Mouse (Mus musculus) erythroblast, adult 5-6 weeks (primary cell): Measurements from ENCODE around the gene Alkbh5. TPM values are rescaled to one million over a fixed set of nuclear protein-coding genes. Genes with fewer than 3 reads are reported as not detected.
"Not testable (repeated sequence)": the region's sequence is repeated elsewhere in the genome, so short reads cannot be mapped to it uniquely, and the experiment has no call there.

Experiments used
- ATAC-seq: replicated peaks from 2 replicates; pipeline ENCODE4 v1.8.0; 2016; ENCODE audit warnings: moderate number of reproducible peaks, mild to moderate bottlenecking, moderate TSS enrichment, inconsistent platforms; ENCODE audit not compliant: poor library complexity, low FRiP score, severe bottlenecking
- total RNA-seq, 2 experiments: library from RNA; stranded (forward) in 1 of 2; stranded (reverse) in 1 of 2; fragments of 150-400 nt in 1 of 2; fragments of 200-764, 138-1000 nt in 1 of 2; gene quantifications; 2 replicates each; pipeline versions ENCODE4 v1.2.3 to v1.2.4; 2015 to 2017; ENCODE audit warnings: low replicate concordance in 2 of 2

The Alkbh5 gene
- total RNA-seq, 2 experiments from 2014 or later, result 9.8 to 10.9 TPM

DNA sequence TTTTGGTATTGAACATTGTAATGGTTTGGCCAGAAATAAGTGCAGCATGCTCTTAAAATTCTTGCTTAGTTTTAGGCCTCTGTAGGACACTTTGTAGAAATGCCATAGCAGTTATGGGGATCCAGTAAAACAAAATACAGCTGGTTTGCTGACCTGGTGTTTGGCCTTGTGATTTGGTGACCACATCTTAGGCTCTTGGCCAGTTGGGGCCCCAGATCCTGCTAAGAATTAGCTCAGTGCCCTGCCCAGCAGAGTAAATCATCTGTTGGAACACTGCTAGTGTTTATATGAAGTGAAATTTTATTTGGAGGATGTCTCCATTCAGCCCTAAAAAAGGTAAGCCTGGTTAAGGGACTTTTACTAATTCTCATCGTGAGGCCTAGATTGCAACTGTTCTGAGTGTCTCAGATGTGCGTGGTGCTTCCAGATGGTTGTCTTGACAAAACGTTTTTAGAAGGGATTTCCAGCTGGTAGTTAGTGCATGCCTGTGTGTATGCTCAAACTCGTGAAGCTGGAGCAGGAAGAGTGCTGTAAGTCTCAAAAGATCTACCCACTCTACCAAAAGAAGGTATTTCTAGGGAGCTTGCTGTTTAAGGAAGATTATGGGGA is 3.9 kb downstream of the Alkbh5 start:
- ATAC-seq, result no peak

- ATAC-seq, result no peak
Observed at GRCm38 (mm10) chr11:60540761-60541160, 4.6 kb downstream of the Alkbh5 start.

GRCm38 (mm10) chr11:60541831-60542230 is 5.7 kb downstream of the Alkbh5 start:
- ATAC-seq, result no peak

DNA sequence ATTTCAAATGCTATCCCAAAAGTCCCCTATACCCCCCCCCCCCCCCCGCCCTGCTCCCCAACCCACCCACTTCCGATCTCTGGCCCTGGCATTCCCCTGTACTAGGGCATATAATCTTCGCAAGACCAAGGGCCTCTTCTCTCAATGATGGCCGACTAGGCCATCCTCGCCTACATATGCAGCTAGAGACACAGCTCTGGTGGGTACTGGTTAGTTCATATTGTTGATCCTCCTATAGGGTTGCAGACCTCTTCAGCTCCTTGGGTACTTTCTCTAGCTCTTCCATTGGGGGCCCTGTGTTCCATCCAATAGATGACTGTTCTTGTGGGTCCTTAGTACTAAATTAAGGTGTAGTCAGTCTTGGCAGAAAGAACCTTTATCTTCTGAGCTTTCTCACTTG is 7.0 kb downstream of the Alkbh5 start:
- ATAC-seq, result not testable (repeated sequence)

- no peak for ATAC-seq
Observed at GRCm38 (mm10) chr11:60545433-60545832, 9.3 kb downstream of the Alkbh5 start.

DNA sequence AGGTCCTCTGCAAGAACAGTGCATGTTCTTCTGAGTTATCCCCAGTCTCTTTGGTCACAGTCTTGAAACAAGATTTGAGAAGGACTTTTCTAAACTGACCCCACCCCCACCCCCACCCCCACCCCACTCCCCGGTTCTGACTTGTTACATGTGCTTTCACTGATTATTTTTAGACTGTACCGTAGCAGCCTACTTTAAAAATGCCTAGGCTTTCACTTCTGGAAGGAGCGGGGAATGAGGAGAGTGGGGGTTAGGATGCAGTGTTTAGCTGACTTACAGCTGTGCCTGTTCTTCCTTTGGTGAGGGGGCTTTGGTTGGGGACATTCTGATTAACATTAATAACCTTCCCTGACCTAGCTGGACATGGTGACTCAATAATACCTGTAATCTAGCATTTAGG is 11.9 kb downstream of the Alkbh5 start:
- ATAC-seq, result no peak

GRCm38 (mm10) chr11:60553091-60553490 is 16.9 kb downstream of the Alkbh5 start:
- ATAC-seq, result no peak

GRCm38 (mm10) chr11:60557675-60558074 is 21.5 kb downstream of the Alkbh5 start:
- ATAC-seq, result no peak

DNA sequence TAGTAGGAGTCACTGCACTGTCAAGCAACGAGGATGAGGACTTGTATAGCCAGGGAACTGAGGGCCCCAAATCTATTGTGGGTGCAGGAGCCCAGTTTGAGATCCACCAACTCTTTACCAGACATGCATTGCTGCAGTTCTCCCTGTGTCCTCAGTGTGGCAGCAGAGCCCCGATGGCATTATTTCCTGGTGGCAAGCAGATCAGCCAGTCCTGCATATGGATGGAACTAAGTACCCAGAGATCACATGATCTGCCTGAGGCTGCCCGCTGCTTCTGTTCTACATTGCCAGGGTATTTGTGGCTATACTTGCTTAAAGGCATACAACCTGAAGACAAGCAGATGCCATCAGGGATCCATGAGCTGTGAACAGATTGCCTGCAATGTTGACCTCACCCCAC is 23.2 kb downstream of the Alkbh5 start:
- ATAC-seq, result peak; percentile 97

- ATAC-seq, result not testable (repeated sequence)
Observed at GRCm38 (mm10) chr11:60574006-60574405, 37.8 kb downstream of the Alkbh5 start.

Other genes with a start within 250 kb of the Alkbh5 start
- gene Tom1l2, start 183.5 kb upstream of the Alkbh5 start, total RNA-seq (2015; ENCODE audit: low replicate concordance), result 2.7 and 4.8 TPM in 2 replicates
- gene Tom1l2, start 183.5 kb upstream of the Alkbh5 start, total RNA-seq (2017; ENCODE audit: low replicate concordance), result 2.0 and 9.2 TPM in 2 replicates
- 1.3 TPM in 1 of 2 replicates, not detected in the other for gene Drc3, start 183.1 kb upstream of the Alkbh5 start, total RNA-seq (2015; ENCODE audit: low replicate concordance)
- gene Drc3, start 183.1 kb upstream of the Alkbh5 start, total RNA-seq (2017; ENCODE audit: low replicate concordance), result not detected in 2 replicates
- gene Gid4, start 119.2 kb upstream of the Alkbh5 start, total RNA-seq (2015; ENCODE audit: low replicate concordance), result 3.7 and 7.7 TPM in 2 replicates
- 6.7 and 7.3 TPM in 2 replicates for gene Gid4, start 119.2 kb upstream of the Alkbh5 start, total RNA-seq (2017; ENCODE audit: low replicate concordance)
- gene Atpaf2, start 117.9 kb upstream of the Alkbh5 start, total RNA-seq (2015; ENCODE audit: low replicate concordance), result 6.1 and 6.5 TPM in 2 replicates
- 11.4 and 15.8 TPM in 2 replicates for gene Atpaf2, start 117.9 kb upstream of the Alkbh5 start, total RNA-seq (2017; ENCODE audit: low replicate concordance)
- 3.7 and 9.4 TPM in 2 replicates for gene Drg2, start 81.8 kb upstream of the Alkbh5 start, total RNA-seq (2015; ENCODE audit: low replicate concordance)
- 12.4 and 15.7 TPM in 2 replicates for gene Drg2, start 81.8 kb upstream of the Alkbh5 start, total RNA-seq (2017; ENCODE audit: low replicate concordance)
- 0.96 and 1.5 TPM in 2 replicates for gene Myo15, start 67.0 kb upstream of the Alkbh5 start, total RNA-seq (2015; ENCODE audit: low replicate concordance)
- 0.68 and 2.6 TPM in 2 replicates for gene Myo15, start 67.0 kb upstream of the Alkbh5 start, total RNA-seq (2017; ENCODE audit: low replicate concordance)
- 3.8 and 5.6 TPM in 2 replicates for gene Llgl1, start 163.3 kb downstream of the Alkbh5 start, total RNA-seq (2015; ENCODE audit: low replicate concordance)
- gene Llgl1, start 163.3 kb downstream of the Alkbh5 start, total RNA-seq (2017; ENCODE audit: low replicate concordance), result 2.5 and 3.1 TPM in 2 replicates
- 26.9 and 54.8 TPM in 2 replicates for gene Flii, start 190.9 kb downstream of the Alkbh5 start, total RNA-seq (2015; ENCODE audit: low replicate concordance)
- gene Flii, start 190.9 kb downstream of the Alkbh5 start, total RNA-seq (2017; ENCODE audit: low replicate concordance), result 32.3 and 66.9 TPM in 2 replicates
- 0.84 TPM in 1 of 2 replicates, not detected in the other for gene Mief2, start 192.0 kb downstream of the Alkbh5 start, total RNA-seq (2015; ENCODE audit: low replicate concordance)
- 0.42 and 1.3 TPM in 2 replicates for gene Mief2, start 192.0 kb downstream of the Alkbh5 start, total RNA-seq (2017; ENCODE audit: low replicate concordance)
- 5.6 and 7.1 TPM in 2 replicates for gene Top3a, start 241.0 kb downstream of the Alkbh5 start, total RNA-seq (2015; ENCODE audit: low replicate concordance)
- 4.5 and 11.9 TPM in 2 replicates for gene Top3a, start 241.0 kb downstream of the Alkbh5 start, total RNA-seq (2017; ENCODE audit: low replicate concordance)
- gene Smcr8, start 241.1 kb downstream of the Alkbh5 start, total RNA-seq (2015; ENCODE audit: low replicate concordance), result 10.0 and 11.3 TPM in 2 replicates
- gene Smcr8, start 241.1 kb downstream of the Alkbh5 start, total RNA-seq (2017; ENCODE audit: low replicate concordance), result 3.5 and 5.6 TPM in 2 replicates